ENCODE assay signal across 11 mouse cellular contexts in genomic region chr10:117173566-117174438, GRCm38 (mm10). TPM values are rescaled to one million over a fixed set of nuclear protein-coding genes. Genes with fewer than 3 reads are reported as not detected.
A peak's percentile ranks its signal among the peaks of the same experiment; 100 is the strongest.
DNase-seq lines count a peak whose midpoint lies in the region; ATAC-seq and TF ChIP-seq lines count a peak whose summit lies in the region.
"Had no signal": no experiment of that assay in that cellular context is flagged by ENCODE, and none has a peak within 500 bp of the region (broad histone marks: within the 10 kb centered on the region; RNA-seq: fewer than 3 reads in every experiment).

No protein-coding gene starts in this region.

- H3K27ac ChIP-seq in heart, postnatal 0 days (ENCODE audit: low read depth), result no peak overlapping the region
- H3K27ac ChIP-seq in heart, adult 2 months, result no peak overlapping the region
- H3K27ac ChIP-seq in hindbrain, embryonic 13.5 days, result no peak overlapping the region
- H3K27ac ChIP-seq in midbrain, embryonic 14.5 days (replicated peaks; ENCODE audit: low read depth, low read length), result no peak overlapping the region
- H3K27ac ChIP-seq: limb, embryonic 12.5 days had no signal

- no peaks in the 10 kb centered on the region for H3K27me3 ChIP-seq in heart, postnatal 0 days (ENCODE audit: control insufficient read depth, insufficient read depth, low read length)
- no peaks in the 10 kb centered on the region for H3K27me3 ChIP-seq in heart, adult 2 months (ENCODE audit: control insufficient read depth, insufficient read depth, low read length)
- H3K27me3 ChIP-seq in G1E (ENCODE audit: insufficient read depth, low read length), result peaks cover 5% of the 10 kb centered on the region; the same call in 1 of the 2 replicates
- H3K27me3 ChIP-seq in hindbrain, embryonic 13.5 days, result no peaks in the 10 kb centered on the region
- H3K27me3 ChIP-seq in midbrain, embryonic 14.5 days (ENCODE audit: control insufficient read depth, insufficient read depth, low read length), result no peaks in the 10 kb centered on the region
- H3K27me3 ChIP-seq: limb, embryonic 12.5 days; Patski had no signal

- peak; percentile 14 for DNase-seq in heart, postnatal 0 days (ENCODE audit: low spot score)
- DNase-seq in heart, adult 2 months, result no peak
- DNase-seq in G1E (ENCODE audit: low spot score), result no peak
- DNase-seq in midbrain, embryonic 14.5 days, result no peak
- DNase-seq in spleen, postnatal 4 days (ENCODE audit: low spot score in 2 of 2), result no peak
- no peak for DNase-seq in kidney, postnatal 25 days
- DNase-seq: kidney, postnatal 14 days had no signal

- 0 out of 2 replicates have a peak, but pooled peaks have one; percentile 36 for ATAC-seq in heart, postnatal 0 days (ENCODE audit: insufficient read depth, low read depth)
- no peak for ATAC-seq in G1E (ENCODE audit: extremely low read depth, insufficient number of reproducible peaks, low FRiP score, poor library complexity, severe bottlenecking)
- ATAC-seq in hindbrain, embryonic 13.5 days (ENCODE audit: low FRiP score), result no peak
- ATAC-seq in midbrain, embryonic 14.5 days (ENCODE audit: low FRiP score, low TSS enrichment), result no peak
- ATAC-seq in inflammation-experienced regulatory T-cells, adult 6 months, result no peak
- ATAC-seq: Patski had no signal

- H3K9ac ChIP-seq in heart, postnatal 0 days (replicated peaks; ENCODE audit: low read depth, low read length), result no peak overlapping the region
- H3K9ac ChIP-seq in heart, adult 2 months (ENCODE audit: low read depth, low read length), result no peak overlapping the region
- no peak overlapping the region for H3K9ac ChIP-seq in hindbrain, embryonic 13.5 days
- no peak overlapping the region for H3K9ac ChIP-seq in midbrain, embryonic 14.5 days (replicated peaks; ENCODE audit: low read length)
- H3K9ac ChIP-seq: limb, embryonic 12.5 days had no signal

- WGBS in heart, postnatal 0 days, result 47% methylated on average over 12 of the region's 13 CpGs
- 46% methylated on average over 13 of the region's 13 CpGs for WGBS in heart, adult 2 months
- 44% methylated on average over 13 of the region's 13 CpGs for WGBS in hindbrain, embryonic 13.5 days
- WGBS in midbrain, embryonic 14.5 days, result 35% methylated on average over 13 of the region's 13 CpGs

- no peak for TF ChIP-seq POLR2A in heart, adult 2 months (IDR thresholded peaks at IDR 0.05; ENCODE audit: insufficient read depth, low read depth, low read length)

- no peak for TF ChIP-seq CTCF in heart, postnatal 0 days (IDR thresholded peaks at IDR 0.05; ENCODE audit: low read depth)
- no peak for TF ChIP-seq CTCF in heart, adult 2 months (IDR thresholded peaks at IDR 0.05)
- no peak for TF ChIP-seq CTCF in G1E (IDR thresholded peaks at IDR 0.05; ENCODE audit: low read depth, low read length)

- H3K9me3 ChIP-seq in heart, postnatal 0 days (replicated peaks; ENCODE audit: control insufficient read depth, low read length), result no peaks in the 10 kb centered on the region
- no peaks in the 10 kb centered on the region for H3K9me3 ChIP-seq in G1E (replicated peaks)
- no peaks in the 10 kb centered on the region for H3K9me3 ChIP-seq in hindbrain, embryonic 13.5 days
- no peaks in the 10 kb centered on the region for H3K9me3 ChIP-seq in midbrain, embryonic 14.5 days (ENCODE audit: control insufficient read depth, low read length)
- H3K9me3 ChIP-seq: limb, embryonic 12.5 days had no signal

- no peak overlapping the region for H3K4me3 ChIP-seq in heart, postnatal 0 days (ENCODE audit: low read depth, low read length)
- H3K4me3 ChIP-seq in heart, adult 2 months, result no peak overlapping the region
- H3K4me3 ChIP-seq in G1E (ENCODE audit: low read depth, low read length), result peak overlapping the region; percentile 30; the same call in 1 of the 2 replicates
- H3K4me3 ChIP-seq in hindbrain, embryonic 13.5 days, result no peak overlapping the region
- H3K4me3 ChIP-seq in midbrain, embryonic 14.5 days (replicated peaks; ENCODE audit: low read depth, low read length), result no peak overlapping the region
- H3K4me3 ChIP-seq: limb, embryonic 12.5 days had no signal

- no peaks in the 10 kb centered on the region for H3K79me2 ChIP-seq in heart, adult 2 months (replicated peaks; ENCODE audit: control insufficient read depth, insufficient read depth, low read length)

- no peaks in the 10 kb centered on the region for H3K4me1 ChIP-seq in heart, postnatal 0 days (ENCODE audit: control insufficient read depth, insufficient read depth)
- H3K4me1 ChIP-seq in heart, adult 2 months (ENCODE audit: control insufficient read depth, insufficient read depth, low read length), result no peaks in the 10 kb centered on the region
- H3K4me1 ChIP-seq in G1E (ENCODE audit: insufficient read depth, low read depth, low read length), result peaks cover 31% of the 10 kb centered on the region
- H3K4me1 ChIP-seq in hindbrain, embryonic 13.5 days (replicated peaks), result no peaks in the 10 kb centered on the region
- H3K4me1 ChIP-seq in midbrain, embryonic 14.5 days (ENCODE audit: control insufficient read depth, insufficient read depth, low read length), result no peaks in the 10 kb centered on the region
- H3K4me1 ChIP-seq: limb, embryonic 12.5 days had no signal

- H3K4me2 ChIP-seq in heart, postnatal 0 days (ENCODE audit: low read depth, low read length), result peak overlapping the region; percentile 22; the same call in 1 of the 2 replicates
- H3K4me2 ChIP-seq in hindbrain, embryonic 13.5 days, result peak overlapping the region; percentile 2; the same call in 1 of the 2 replicates
- H3K4me2 ChIP-seq in midbrain, embryonic 14.5 days (ENCODE audit: low read length), result peak overlapping the region; percentile 17; the same call in 1 of the 2 replicates
- H3K4me2 ChIP-seq: limb, embryonic 12.5 days had no signal

- H3K36me3 ChIP-seq in heart, postnatal 0 days (replicated peaks; ENCODE audit: control insufficient read depth, insufficient read depth, low read length), result no peaks in the 10 kb centered on the region
- H3K36me3 ChIP-seq in heart, adult 2 months (ENCODE audit: control insufficient read depth, insufficient read depth, low read length), result no peaks in the 10 kb centered on the region
- H3K36me3 ChIP-seq in G1E (replicated peaks), result no peaks in the 10 kb centered on the region
- H3K36me3 ChIP-seq in hindbrain, embryonic 13.5 days, result no peaks in the 10 kb centered on the region
- no peaks in the 10 kb centered on the region for H3K36me3 ChIP-seq in midbrain, embryonic 14.5 days (ENCODE audit: control insufficient read depth, insufficient read depth, low read length)
- H3K36me3 ChIP-seq: limb, embryonic 12.5 days had no signal

- intact Hi-C loops in heart, adult 2 months (cut with DNase I), result no loop called here

- no peak for TF ChIP-seq EP300 in heart, postnatal 0 days (IDR thresholded peaks at IDR 0.05; ENCODE audit: low read depth)
- no peak for TF ChIP-seq EP300 in heart, adult 2 months (IDR thresholded peaks at IDR 0.05; ENCODE audit: insufficient read depth, low read depth, low read length)

RNA-seq across cellular contexts. Expression of gene Frs2, which starts 25.5 kb away (rescaled TPM):
- 13.2 and 14.1 TPM in 2 replicates for total RNA-seq in heart, postnatal 0 days (2014; rRNA removed; ENCODE audit: low replicate concordance)
- polyA plus RNA-seq in heart, postnatal 0 days (2015; fragmentation: Nextera tagmentation; extraction: Ambion mirVana), result 12.8 and 13.6 TPM in 2 replicates
- total RNA-seq in heart, adult 2 months (2021), result 10 to 100 TPM; 14.2 to 17.0 TPM
- 13.4 and 26.0 TPM in 2 replicates for polyA plus RNA-seq in heart, adult 2 months (2012; rRNA removed)
- 105 and 107 TPM in 2 replicates for total RNA-seq in G1E (2014; fragmentation: Nextera tagmentation)
- total RNA-seq in G1E (2017), result 15.9 and 19.6 TPM in 2 replicates
- 12.8 and 16.6 TPM in 2 replicates for polyA plus RNA-seq in G1E (2012)
- polyA plus RNA-seq in hindbrain, embryonic 13.5 days (2015; fragmentation: Nextera tagmentation; extraction: Ambion mirVana), result 18.6 and 20.5 TPM in 2 replicates
- 25.4 and 30.3 TPM in 2 replicates for polyA plus RNA-seq in midbrain, embryonic 14.5 days (2014; fragmentation: Nextera tagmentation; extraction: Ambion mirVana)
- 10 to 100 TPM in 1 of 3 experiments, 1 to 10 TPM in 2; 7.4 to 11.6 (median 9.1) TPM for polyA plus RNA-seq in inflammation-experienced regulatory T-cells, adult 6 months (2017; shearing (Covaris generic))

RNA-seq across cellular contexts. Expression of gene Yeats4, which starts 50.5 kb away (rescaled TPM):
- 34.4 and 50.7 TPM in 2 replicates for total RNA-seq in heart, postnatal 0 days (2014; rRNA removed; ENCODE audit: low replicate concordance)
- polyA plus RNA-seq in heart, postnatal 0 days (2015; fragmentation: Nextera tagmentation; extraction: Ambion mirVana), result 31.1 and 33.6 TPM in 2 replicates
- total RNA-seq in heart, adult 2 months (2021), result 10 to 100 TPM; 26.9 to 27.9 TPM
- polyA plus RNA-seq in heart, adult 2 months (2012; rRNA removed), result 13.7 and 20.8 TPM in 2 replicates
- total RNA-seq in G1E (2014; fragmentation: Nextera tagmentation), result 34.2 and 35.2 TPM in 2 replicates
- total RNA-seq in G1E (2017), result 72.3 and 83.9 TPM in 2 replicates
- 75.8 and 92.3 TPM in 2 replicates for polyA plus RNA-seq in G1E (2012)
- polyA plus RNA-seq in hindbrain, embryonic 13.5 days (2015; fragmentation: Nextera tagmentation; extraction: Ambion mirVana), result 126 and 127 TPM in 2 replicates
- polyA plus RNA-seq in midbrain, embryonic 14.5 days (2014; fragmentation: Nextera tagmentation; extraction: Ambion mirVana), result 144 and 145 TPM in 2 replicates
- polyA plus RNA-seq in inflammation-experienced regulatory T-cells, adult 6 months (2017; shearing (Covaris generic)), result 10 to 100 TPM; 22.8 to 31.7 (median 25.0) TPM
